Mouse (Mus musculus) embryonic facial prominence, embryonic 11.5 days (tissue): Measurements from ENCODE around the gene Kctd8. TPM values are rescaled to one million over a fixed set of nuclear protein-coding genes. Genes with fewer than 3 reads are reported as not detected.

ENCODE experiments used
- ATAC-seq: fragments of 200-750 bp; cut with Nextera tagmentation; replicated peaks from 2 replicates; pipeline ENCODE4 v1.8.0; 2017; ENCODE audit warnings: low read depth; ENCODE audit not compliant: insufficient number of reproducible peaks, low FRiP score, low TSS enrichment
- DNase-seq: peaks from one replicate; pipeline ENCODE4 v3.0.0-alpha.2; 2015; ENCODE audit warnings: low spot score
- H3K27ac ChIP-seq: fragments of 300-500 bp; sonication (generic); replicated peaks from 2 replicates; pipeline ENCODE4 v1.5.1; 2014; ENCODE audit warnings: mild to moderate bottlenecking, low read depth, low read length, control low read depth
- H3K27me3 ChIP-seq: fragments of 300-500 bp; sonication (generic); 2 replicates; pipeline ENCODE4 v1.6.1; 2014; ENCODE audit warnings: mild to moderate bottlenecking, low read length, moderate library complexity, mixed read lengths; ENCODE audit not compliant: control insufficient read depth, insufficient read depth
- H3K36me3 ChIP-seq: fragments of 300-500 bp; sonication (generic); replicated peaks from 2 replicates; pipeline ENCODE4 v1.6.1; 2014; ENCODE audit warnings: low read depth, mild to moderate bottlenecking, low read length, moderate library complexity, mixed read lengths; ENCODE audit not compliant: control insufficient read depth, insufficient read depth
- H3K4me1 ChIP-seq: fragments of 300-500 bp; sonication (generic); 2 replicates; pipeline ENCODE4 v1.6.1; 2014; ENCODE audit warnings: low read length, mixed read lengths; ENCODE audit not compliant: control insufficient read depth, insufficient read depth
- H3K4me2 ChIP-seq: fragments of 300-500 bp; sonication (generic); 2 replicates; pipeline ENCODE4 v1.6.1; 2014; ENCODE audit warnings: low read depth, mild to moderate bottlenecking, control low read depth, low read length, moderate library complexity
- H3K4me3 ChIP-seq: fragments of 300-500 bp; sonication (generic); 2 replicates; pipeline ENCODE4 v1.5.1; 2014; ENCODE audit warnings: low read depth, low read length, control low read depth
- H3K9ac ChIP-seq: fragments of 300-500 bp; sonication (generic); replicated peaks from 2 replicates; pipeline ENCODE4 v1.6.1; 2014; ENCODE audit warnings: mild to moderate bottlenecking, control low read depth, low read length
- H3K9me3 ChIP-seq: fragments of 300-500 bp; sonication (generic); replicated peaks from 2 replicates; pipeline ENCODE4 v1.6.1; 2016; ENCODE audit warnings: mild to moderate bottlenecking, low read length, inconsistent platforms, mixed read lengths; ENCODE audit not compliant: control insufficient read depth
- WGBS: fragments of 180-500 bp; shearing (Covaris S2); extraction: QIAGEN DNeasy Blood & Tissue Kit; methylation state at CpG from one replicate; pipeline ENCODE4 v1.1.7; 2014; 5-methylcytosine and 5-hydroxymethylcytosine counted together
- polyA plus RNA-seq: library from polyadenylated mRNA; unstranded; fragments of >200 nt; fragmentation: Nextera tagmentation; extraction: Ambion mirVana; gene quantifications from 2 replicates; pipeline ENCODE4 v1.2.1, GENCODE M21; 2014

Kctd8 gene
- polyA plus RNA-seq, 1 experiment from 2014 or later, result 1.3 TPM

- 57% methylated on average over 12 of the region's 12 CpGs for WGBS
- Histone ChIP-seq H3K27me3 (no peaks in the 10 kb centered on the region), H3K27ac (no peak overlapping the region), H3K4me2 (no peak overlapping the region), H3K9me3 (no peaks in the 10 kb centered on the region), H3K9ac (no peak overlapping the region), H3K4me1 (no peaks in the 10 kb centered on the region), H3K36me3 (no peaks in the 10 kb centered on the region), H3K4me3 (no peak overlapping the region)
- ATAC-seq (no peak), DNase-seq (no peak)
These were observed 16.8 kb downstream of the Kctd8 start for GRCm38 (mm10) chr5:69324566-69325230.

GRCm38 (mm10) chr5:69312611-69313010, 28.9 kb downstream of the Kctd8 start:
- no peak overlapping the region for H3K4me3 ChIP-seq
- H3K9ac ChIP-seq, result no peak overlapping the region
- H3K4me1 ChIP-seq, result no peaks in the 10 kb centered on the region
- H3K36me3 ChIP-seq, result no peaks in the 10 kb centered on the region
- no peak for ATAC-seq
- no peak overlapping the region for H3K4me2 ChIP-seq
- 83% methylated on average over 7 of the region's 7 CpGs for WGBS
- no peaks in the 10 kb centered on the region for H3K9me3 ChIP-seq
- no peak for DNase-seq
- no peaks in the 10 kb centered on the region for H3K27me3 ChIP-seq
- H3K27ac ChIP-seq, result no peak overlapping the region

- WGBS, result 26% methylated on average over 1 of the region's 1 CpGs
- Histone ChIP-seq H3K4me2 (no peak overlapping the region), H3K9me3 (no peaks in the 10 kb centered on the region), H3K4me3 (no peak overlapping the region), H3K27me3 (no peaks in the 10 kb centered on the region), H3K36me3 (no peaks in the 10 kb centered on the region), H3K4me1 (no peaks in the 10 kb centered on the region), H3K27ac (no peak overlapping the region), H3K9ac (no peak overlapping the region)
- no peak for DNase-seq
- no peak for ATAC-seq
These were observed 39.8 kb downstream of the Kctd8 start for GRCm38 (mm10) chr5:69301665-69302064.

GRCm38 (mm10) chr5:69292353-69292752, 49.1 kb downstream of the Kctd8 start:
- WGBS, result 84% methylated on average over 6 of the region's 6 CpGs

GRCm38 (mm10) chr5:69284359-69284758, 57.1 kb downstream of the Kctd8 start:
- 80% methylated on average over 6 of the region's 6 CpGs for WGBS
- H3K27me3 ChIP-seq, result no peaks in the 10 kb centered on the region
- DNase-seq, result no peak
- no peak overlapping the region for H3K4me3 ChIP-seq
- no peak overlapping the region for H3K27ac ChIP-seq
- no peak for ATAC-seq
- H3K9me3 ChIP-seq, result no peaks in the 10 kb centered on the region
- H3K4me2 ChIP-seq, result no peak overlapping the region
- H3K9ac ChIP-seq, result no peak overlapping the region
- H3K4me1 ChIP-seq, result no peaks in the 10 kb centered on the region
- H3K36me3 ChIP-seq, result no peaks in the 10 kb centered on the region

More at GRCm38 (mm10) chr5:69292353-69292752, 49.1 kb downstream of the Kctd8 start:
- no peaks in the 10 kb centered on the region for H3K36me3 ChIP-seq
- H3K27me3 ChIP-seq, result no peaks in the 10 kb centered on the region
- DNase-seq (no peak), ATAC-seq (no peak)
- H3K9me3 ChIP-seq, result no peaks in the 10 kb centered on the region
- H3K4me2 ChIP-seq, result no peak overlapping the region
- H3K4me1 ChIP-seq, result no peaks in the 10 kb centered on the region
- H3K27ac ChIP-seq, result no peak overlapping the region
- H3K4me3 ChIP-seq, result no peak overlapping the region
- H3K9ac ChIP-seq, result no peak overlapping the region

GRCm38 (mm10) chr5:69252366-69252765, 89.1 kb downstream of the Kctd8 start:
- no peaks in the 10 kb centered on the region for H3K9me3 ChIP-seq
- DNase-seq (no peak), ATAC-seq (no peak)
- H3K4me1 ChIP-seq, result no peaks in the 10 kb centered on the region
- H3K4me2 ChIP-seq, result no peak overlapping the region
- H3K9ac ChIP-seq, result no peak overlapping the region
- 89% methylated on average over 2 of the region's 2 CpGs for WGBS
- no peak overlapping the region for H3K27ac ChIP-seq
- no peaks in the 10 kb centered on the region for H3K27me3 ChIP-seq
- no peaks in the 10 kb centered on the region for H3K36me3 ChIP-seq
- no peak overlapping the region for H3K4me3 ChIP-seq

- Histone ChIP-seq H3K27ac (no peak overlapping the region), H3K4me3 (no peak overlapping the region), H3K36me3 (no peaks in the 10 kb centered on the region), H3K9ac (no peak overlapping the region), H3K27me3 (no peaks in the 10 kb centered on the region), H3K4me2 (no peak overlapping the region), H3K9me3 (no peaks in the 10 kb centered on the region), H3K4me1 (no peaks in the 10 kb centered on the region)
- WGBS, result 84% methylated on average over 1 of the region's 1 CpGs
- no peak for DNase-seq
- no peak for ATAC-seq
These were observed 99.5 kb downstream of the Kctd8 start for GRCm38 (mm10) chr5:69241931-69242330.

GRCm38 (mm10) chr5:69233560-69233959, 107.9 kb downstream of the Kctd8 start:
- no peak overlapping the region for H3K4me3 ChIP-seq
- WGBS, result 65% methylated on average over 4 of the region's 4 CpGs
- no peak overlapping the region for H3K4me2 ChIP-seq
- H3K9me3 ChIP-seq, result no peaks in the 10 kb centered on the region
- H3K4me1 ChIP-seq, result no peaks in the 10 kb centered on the region
- ATAC-seq (no peak), DNase-seq (no peak)
- no peak overlapping the region for H3K9ac ChIP-seq
- no peaks in the 10 kb centered on the region for H3K27me3 ChIP-seq
- no peak overlapping the region for H3K27ac ChIP-seq
- H3K36me3 ChIP-seq, result no peaks in the 10 kb centered on the region
